Mouse (Mus musculus) gastrocnemius, adult 8-10 months (tissue): Measurements from ENCODE around the gene Cenpq. TPM values are rescaled to one million over a fixed set of nuclear protein-coding genes. Genes with fewer than 3 reads are reported as not detected.

Experiments used
- total RNA-seq, 4 experiments: library from RNA; stranded (reverse); gene quantifications; 2 replicates each; pipeline ENCODE4 v1.2.4; 2022

Gene Cenpq
- total RNA-seq, 4 experiments from 2014 or later, result 2.1 to 4.3 (median 3.2) TPM

Other genes starting within 250 kb of the Cenpq start
- not detected for gene Esp1, start 207.9 kb downstream of the Cenpq start, total RNA-seq
- not detected for gene Crisp2, start 128.0 kb downstream of the Cenpq start, total RNA-seq
- gene Rhag, start 123.9 kb downstream of the Cenpq start, total RNA-seq, result not detected
- under 1 TPM; 0.22 to 0.58 (median 0.28) TPM for gene 9130008F23Rik, start 54.5 kb downstream of the Cenpq start, total RNA-seq
- gene Glyatl3, start 20.7 kb downstream of the Cenpq start, total RNA-seq, result not detected
- gene Mut, start 362 bp downstream of the Cenpq start, total RNA-seq, result 10 to 100 TPM; 69.5 to 85.6 (median 75.1) TPM